Mouse (Mus musculus): ENCODE measurements around the gene Gyg.
"Not testable (repeated sequence)": the region's sequence is repeated elsewhere in the genome, so short reads cannot be mapped to it uniquely, and the experiment has no call there.

Gyg gene

DNA sequence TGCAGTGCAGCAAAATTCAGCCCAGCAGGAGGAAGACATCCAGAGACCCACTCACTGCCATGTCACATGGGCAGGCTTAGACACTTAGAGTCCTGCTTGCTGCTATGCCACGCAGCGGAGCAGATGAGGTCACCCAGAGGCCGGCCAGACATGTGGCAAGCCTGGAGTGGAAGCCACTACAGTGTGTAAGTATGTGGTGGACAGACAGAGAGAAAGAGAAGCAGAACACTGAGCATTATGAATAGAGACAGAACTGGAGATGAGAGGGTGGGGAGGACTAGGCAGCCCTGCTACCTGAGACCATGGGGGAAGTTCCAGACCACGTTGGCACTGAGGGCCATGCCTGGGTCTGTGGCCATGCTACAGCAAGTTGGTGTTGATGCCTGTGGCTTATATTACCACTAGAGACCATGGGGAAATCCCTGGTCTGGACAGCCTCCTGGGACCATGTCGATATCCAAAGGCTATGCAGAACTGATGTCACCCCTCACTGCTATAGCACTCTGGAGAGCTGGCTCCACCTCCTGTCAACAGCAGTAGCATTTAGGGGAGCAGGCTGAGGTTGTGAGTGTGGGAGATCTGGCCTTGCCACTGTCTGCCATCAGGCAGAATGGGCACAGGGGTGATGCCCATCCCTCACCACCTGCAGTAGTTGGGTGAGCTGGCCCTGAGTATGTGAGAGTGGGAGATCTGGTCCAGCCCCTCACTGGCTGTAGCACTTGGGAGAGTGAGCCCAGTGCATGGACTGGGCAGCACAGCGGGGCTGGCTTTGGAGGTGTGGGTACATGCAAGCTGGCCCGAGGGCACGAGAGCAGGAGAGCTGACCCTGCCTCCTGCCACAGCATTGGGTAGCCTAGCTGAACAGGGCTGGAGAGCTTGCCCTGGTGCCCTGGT is 24.4 kb downstream of the Gyg start:
- DNase-seq: no peak

DNA sequence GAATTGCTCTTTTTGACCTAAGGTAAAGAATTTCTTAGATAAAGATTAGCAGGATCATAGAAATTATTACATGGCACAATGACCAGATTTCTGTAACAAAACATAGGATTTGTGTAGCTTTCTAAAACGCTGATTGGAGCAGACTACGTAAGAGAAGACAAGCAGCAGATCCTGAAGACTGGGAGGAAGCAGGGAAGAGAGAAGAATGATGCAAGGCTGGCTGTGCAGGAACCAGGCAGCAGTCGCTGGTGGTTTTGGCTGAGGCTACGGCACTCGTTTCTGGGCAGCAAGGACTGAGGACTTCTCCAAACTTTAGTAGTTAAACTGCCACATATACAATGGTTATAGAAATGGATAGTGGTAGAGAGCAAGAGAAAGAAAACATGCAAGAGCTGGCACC is 25.6 kb downstream of the Gyg start:
- DNase-seq: no peak

DNA sequence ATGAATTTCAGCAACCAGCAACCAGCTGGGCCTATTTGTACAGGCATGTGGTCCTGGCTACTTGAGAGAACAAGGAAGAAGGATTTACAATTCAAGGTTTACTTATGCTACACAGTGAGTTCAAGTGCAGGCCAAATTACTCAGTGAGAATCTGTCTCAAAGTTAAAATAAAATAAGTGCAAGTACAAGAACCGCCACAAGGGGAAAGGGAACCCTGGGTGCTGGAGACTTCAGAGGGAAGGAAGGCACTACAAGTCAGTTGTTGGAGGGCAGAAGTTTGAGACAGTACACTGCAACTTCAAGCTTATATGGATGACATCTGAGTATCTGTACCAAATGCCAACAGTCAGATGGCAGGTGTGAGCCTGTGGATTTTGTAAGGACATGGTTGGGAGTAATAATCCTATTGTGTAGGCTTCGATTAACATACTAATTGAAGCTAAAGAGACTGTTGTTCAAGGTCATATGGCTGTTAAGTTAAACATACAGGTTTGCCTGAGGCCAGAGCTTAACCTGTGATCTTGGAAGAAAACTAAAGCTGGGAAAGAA is 28.0 kb downstream of the Gyg start:
- no peak for DNase-seq

DNA sequence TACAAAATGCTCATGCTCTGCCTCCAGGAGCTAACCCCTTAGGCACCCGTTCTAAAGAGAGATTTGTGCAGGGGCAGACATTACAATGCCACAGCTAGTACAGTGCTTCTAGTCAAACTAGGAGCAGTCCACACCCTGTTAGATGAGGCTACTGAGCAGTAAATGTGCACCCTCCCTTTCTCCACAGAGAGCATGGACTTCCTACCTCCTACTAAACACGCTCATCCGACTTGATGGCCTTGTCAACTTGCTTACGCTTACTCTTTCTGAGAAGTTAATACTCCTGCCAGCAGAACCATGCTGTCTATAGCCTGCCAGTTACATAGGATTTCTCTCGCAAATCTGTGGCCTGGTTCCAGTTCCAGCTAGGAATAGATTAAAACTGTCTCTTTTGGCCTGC is 29.5 kb downstream of the Gyg start:
- no peak for DNase-seq

DNA sequence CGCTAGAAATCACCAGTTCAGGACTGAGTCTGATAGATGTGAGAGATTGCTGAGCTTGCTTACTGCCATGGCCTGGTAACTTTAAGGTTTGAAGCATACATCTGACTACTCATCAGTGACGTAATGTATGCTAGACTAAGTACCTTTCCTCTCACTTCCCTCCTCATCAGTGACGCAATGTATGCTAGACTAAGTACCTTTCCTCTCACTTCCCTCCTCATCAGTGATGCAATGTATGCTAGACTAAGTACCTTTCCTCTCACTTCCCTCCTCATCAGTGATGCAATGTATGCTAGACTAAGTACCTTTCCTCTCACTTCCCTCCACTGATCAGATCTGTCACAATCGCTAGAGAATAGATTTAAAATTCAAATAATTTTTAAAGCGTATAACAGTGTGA is 33.5 kb downstream of the Gyg start:
- not testable (repeated sequence) for DNase-seq

DNA sequence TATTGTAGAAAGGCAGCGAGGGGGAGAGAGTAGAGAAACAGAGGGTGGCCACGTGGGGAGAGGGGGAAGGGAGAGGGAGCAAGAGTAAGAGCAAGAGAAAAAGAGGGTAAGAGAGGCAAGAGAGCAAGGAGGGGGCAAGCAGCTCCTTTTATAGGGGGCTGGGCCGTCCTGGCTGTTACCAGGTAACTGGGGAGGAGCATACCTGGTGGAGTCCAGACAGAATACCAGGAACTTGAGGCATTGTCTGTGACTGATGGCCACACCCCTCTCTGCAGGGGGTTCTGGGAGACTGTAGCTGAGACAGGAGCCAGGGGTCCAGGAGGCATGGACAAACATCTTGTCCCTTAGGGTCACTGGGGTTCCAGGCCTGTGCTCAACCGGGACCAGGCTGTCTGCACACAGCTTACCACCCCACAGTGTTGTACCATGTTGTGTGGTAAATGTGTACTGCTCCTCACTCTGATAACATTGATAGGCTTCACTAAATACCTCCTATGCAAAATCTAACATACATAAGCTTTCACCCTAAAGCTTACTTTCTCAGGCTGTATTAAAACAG is 35.4 kb downstream of the Gyg start:
- no peak for DNase-seq

DNA sequence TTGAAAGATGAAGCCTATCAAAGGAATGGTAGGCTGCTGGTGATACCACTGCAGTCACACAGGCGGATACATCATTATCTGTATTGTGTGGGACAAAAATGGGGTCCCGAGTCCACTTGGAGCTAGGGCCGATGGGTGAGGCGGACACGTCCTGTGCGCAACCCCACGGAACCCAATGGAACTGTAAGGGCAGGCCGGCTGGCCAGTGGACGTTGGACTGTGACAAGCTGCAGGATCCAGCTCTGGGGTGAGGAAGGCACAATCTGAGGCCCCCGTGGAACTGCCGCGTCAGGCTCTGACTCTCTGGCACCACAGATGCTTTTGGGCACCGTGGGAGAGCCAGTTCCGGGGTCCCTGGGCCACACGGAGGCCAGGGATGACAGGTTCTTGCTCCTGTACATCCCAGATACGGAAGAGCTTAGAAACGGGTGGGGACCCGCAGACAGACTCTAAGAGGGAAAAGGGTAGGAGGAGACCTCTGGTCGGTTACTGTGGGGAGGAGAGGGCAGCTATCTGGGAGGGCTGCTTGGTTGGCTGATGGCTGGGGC is 36.0 kb downstream of the Gyg start:
- DNase-seq: no peak

DNA sequence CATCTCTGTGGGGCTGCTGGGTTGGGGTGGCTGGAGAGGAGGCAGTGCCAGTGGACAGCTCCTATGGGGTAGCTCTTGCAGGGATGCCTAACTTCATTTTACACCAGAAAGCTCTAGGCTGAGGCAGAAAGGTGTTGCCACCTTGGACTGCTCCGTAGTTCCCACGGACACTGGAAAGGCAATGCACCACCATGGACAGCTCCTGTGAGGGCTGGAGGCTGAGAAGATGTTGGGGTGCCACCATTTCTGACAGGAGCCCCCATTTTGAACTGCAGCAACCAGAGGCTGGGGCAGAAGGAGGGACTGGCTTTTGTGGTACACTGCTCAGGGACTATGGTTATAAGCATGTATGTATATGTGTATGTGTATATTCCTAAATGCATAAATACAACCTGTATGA is 43.2 kb downstream of the Gyg start:
- DNase-seq: no peak

DNA sequence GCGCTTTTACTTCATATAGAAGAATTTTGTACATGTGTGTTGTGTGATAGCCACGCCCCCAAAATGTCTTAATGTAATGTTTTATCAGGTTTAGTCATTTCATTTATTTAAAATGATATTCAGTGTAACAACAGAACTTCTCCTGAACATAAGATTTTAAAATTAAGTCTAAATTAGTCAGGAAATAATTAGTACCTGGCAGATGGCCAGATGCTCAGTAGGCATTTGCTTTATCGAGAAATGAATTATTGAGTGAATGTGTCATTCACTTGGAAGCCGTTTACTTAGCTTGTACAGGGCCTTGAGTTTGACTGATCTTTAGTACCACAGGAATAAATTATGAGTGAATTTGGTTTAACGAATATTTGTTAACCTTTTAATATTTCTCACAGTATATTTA is 46.2 kb downstream of the Gyg start:
- no peak for DNase-seq

DNA sequence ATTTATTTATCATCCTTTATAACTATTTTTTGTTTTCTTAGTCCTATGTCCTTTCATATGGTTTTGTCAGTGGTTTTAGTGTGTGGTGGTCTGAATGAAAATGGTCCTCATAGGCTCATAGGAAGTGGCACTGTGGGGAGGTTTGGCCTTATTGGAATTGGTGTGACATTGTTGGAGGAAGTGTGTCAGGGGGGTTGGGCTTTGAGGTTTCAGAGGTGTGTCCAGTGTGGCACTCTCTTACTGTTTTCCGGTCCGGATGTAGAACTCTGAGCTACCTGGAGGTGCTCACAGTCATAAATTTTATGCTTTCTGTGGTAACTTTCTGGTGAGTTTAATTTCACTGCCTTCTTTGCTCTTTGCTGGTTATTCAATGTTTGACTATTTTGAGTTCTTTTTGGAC is 50.3 kb downstream of the Gyg start:
- no peak for DNase-seq

DNA sequence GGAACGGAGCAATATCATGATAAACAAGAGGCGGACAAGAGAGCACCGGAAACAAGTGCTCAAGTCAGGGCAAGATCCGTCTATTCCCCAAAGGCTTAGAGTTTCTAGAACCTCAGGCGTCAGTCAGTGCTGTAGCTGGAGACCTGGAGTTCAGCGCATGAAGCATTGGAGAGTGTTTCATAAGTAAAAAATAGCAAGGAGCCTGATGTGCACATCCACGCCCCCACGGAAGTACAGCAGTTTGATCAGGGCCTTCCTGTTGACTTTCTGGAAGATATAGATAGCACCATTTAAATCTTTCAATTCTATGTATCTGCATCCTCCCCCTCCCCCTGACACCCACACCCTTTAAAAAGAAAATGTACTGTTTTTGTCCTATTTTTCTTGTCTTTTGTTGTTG is 50.8 kb downstream of the Gyg start:
- DNase-seq: no peak

DNA sequence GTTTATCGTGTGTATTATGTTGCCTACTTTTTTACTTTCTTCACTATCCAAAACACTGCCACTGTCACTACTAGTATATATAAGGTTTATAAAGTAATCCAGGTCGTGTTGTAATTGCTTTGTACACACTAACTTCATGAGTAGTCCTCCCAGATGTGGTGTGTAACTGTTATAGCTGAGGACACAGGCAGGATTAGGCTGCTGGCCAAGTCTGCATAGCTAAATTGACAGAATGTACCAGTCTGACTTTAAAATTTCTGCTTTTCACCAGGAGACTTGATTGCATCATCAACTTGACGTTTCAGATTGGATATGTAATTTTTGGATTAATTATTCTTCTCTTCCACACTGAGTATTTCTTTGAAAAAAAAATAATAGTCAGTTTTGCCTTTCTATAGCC is 51.3 kb downstream of the Gyg start:
- no peak for DNase-seq

DNA sequence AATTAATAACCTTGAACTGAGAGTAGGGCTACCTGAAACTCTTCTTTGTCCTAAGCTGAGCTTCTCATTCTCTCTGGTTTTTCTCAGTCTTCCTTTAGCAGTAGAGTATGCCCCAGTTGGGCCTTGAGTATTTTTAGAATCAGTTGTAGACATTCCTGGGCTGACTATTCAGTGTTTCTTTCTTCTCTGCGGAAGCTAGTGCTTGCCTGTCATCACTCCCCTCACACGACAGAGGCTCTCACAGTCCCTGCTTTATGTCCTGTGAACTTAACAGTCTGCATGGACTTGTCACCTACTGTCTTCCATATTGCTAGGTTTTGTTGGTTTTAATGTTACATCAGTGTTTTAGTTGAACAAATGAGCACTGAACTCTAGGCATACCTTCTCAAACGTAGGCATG is 73.0 kb downstream of the Gyg start:
- no peak for DNase-seq

DNA sequence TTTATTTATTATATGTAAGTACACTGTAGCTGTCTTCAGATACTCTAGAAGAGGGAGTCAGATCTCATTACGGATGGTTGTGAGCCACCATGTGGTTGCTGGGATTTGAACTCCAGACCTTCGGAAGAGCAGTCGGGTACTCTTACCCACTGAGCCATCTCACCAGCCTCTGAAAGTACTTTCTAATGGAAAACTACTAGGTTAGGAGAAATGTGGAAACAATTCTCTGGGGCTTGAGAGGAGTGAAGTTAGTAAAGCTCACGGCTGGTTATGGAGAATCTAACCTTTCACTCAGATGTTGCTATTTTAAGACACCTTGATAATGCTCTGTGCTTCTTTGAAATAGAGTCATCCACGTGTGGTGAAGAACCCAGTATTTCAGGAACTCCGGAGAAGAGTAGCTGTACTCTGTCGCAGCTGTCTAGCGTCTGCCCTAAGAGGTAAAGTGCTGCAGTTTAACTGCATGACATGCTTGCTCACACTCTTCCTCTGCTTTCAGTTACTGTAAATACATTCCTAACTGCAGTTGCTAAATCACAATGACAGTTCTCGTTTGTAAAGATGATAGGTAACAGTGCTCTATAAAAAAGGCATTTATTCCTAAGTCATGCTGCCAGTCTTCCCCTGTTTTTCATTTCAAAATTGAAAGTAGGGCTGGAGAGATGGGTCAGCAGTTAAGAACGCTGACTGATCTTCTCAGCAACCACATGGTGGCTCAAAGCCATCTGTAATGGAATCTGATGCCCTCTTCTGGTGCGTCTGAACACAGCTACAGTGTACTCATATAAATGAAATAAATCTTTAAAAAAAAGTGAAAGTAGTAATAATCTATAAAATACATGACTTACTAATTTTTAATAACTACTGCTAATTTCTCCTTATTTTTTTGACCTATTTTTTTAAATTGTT is 78.7 kb downstream of the Gyg start:
- DNase-seq: no peak
